Mouse (Mus musculus) midbrain, embryonic 13.5 days (tissue): ENCODE measurements around the gene Poldip2. TPM values are rescaled to one million over a fixed set of nuclear protein-coding genes. Genes with fewer than 3 reads are reported as not detected.

Experiments
- ATAC-seq: fragments of 200-750 bp; cut with Nextera tagmentation; 2 replicates; pipeline ENCODE4 v1.8.0; 2017; ENCODE audit warnings: mild to moderate bottlenecking, moderate TSS enrichment, moderate library complexity
- H3K27ac ChIP-seq: fragments of 300-500 bp; sonication (generic); 2 replicates; pipeline ENCODE4 v1.5.1; 2015; ENCODE audit warnings: inconsistent platforms, mild to moderate bottlenecking, moderate library complexity
- H3K27me3 ChIP-seq: fragments of 300-500 bp; sonication (generic); 2 replicates; pipeline ENCODE4 v1.6.1; 2015; ENCODE audit warnings: mild to moderate bottlenecking, inconsistent platforms
- H3K36me3 ChIP-seq: fragments of 300-500 bp; sonication (generic); 2 replicates; pipeline ENCODE4 v1.6.1; 2015; ENCODE audit warnings: mild to moderate bottlenecking, inconsistent platforms
- H3K4me1 ChIP-seq: fragments of 300-500 bp; sonication (generic); replicated peaks from 2 replicates; pipeline ENCODE4 v1.6.1; 2015; ENCODE audit warnings: inconsistent platforms
- H3K4me2 ChIP-seq: fragments of 300-500 bp; sonication (generic); replicated peaks from 2 replicates; pipeline ENCODE4 v1.6.1; 2015; ENCODE audit warnings: moderate library complexity, mild to moderate bottlenecking, inconsistent platforms
- H3K4me3 ChIP-seq: fragments of 300-500 bp; sonication (generic); replicated peaks from 2 replicates; pipeline ENCODE4 v1.5.1; 2015; ENCODE audit warnings: mild to moderate bottlenecking, inconsistent platforms
- H3K9ac ChIP-seq: fragments of 300-500 bp; sonication (generic); replicated peaks from 2 replicates; pipeline ENCODE4 v1.6.1; 2015; ENCODE audit warnings: mild to moderate bottlenecking, inconsistent platforms
- H3K9me3 ChIP-seq: fragments of 300-500 bp; sonication (generic); 2 replicates; pipeline ENCODE4 v1.6.1; 2016; ENCODE audit warnings: mild to moderate bottlenecking, inconsistent platforms
- WGBS: fragments of 180-500 bp; shearing (Covaris S2); methylation state at CpG from one replicate; pipeline ENCODE4 v1.1.7; 2015; 5-methylcytosine and 5-hydroxymethylcytosine counted together
- polyA plus RNA-seq: library from polyadenylated mRNA; unstranded; fragments of >200 nt; fragmentation: Nextera tagmentation; extraction: Ambion mirVana; gene quantifications from 2 replicates; pipeline ENCODE4 v1.2.1, GENCODE M21; 2015

Gene Poldip2
- polyA plus RNA-seq, 1 experiment from 2014 or later: 176 TPM

- peaks cover 20% of the 10 kb centered on the region for H3K4me1 ChIP-seq
- H3K4me3 ChIP-seq: peak overlapping the region; percentile 64
- peak overlapping the region; percentile 60 for H3K9ac ChIP-seq
- whole genome bisulfite sequencing: 34% methylated on average over 6 of the region's 6 CpGs
- peak; percentile 65 for ATAC-seq
- no peaks in the 10 kb centered on the region for H3K27me3 ChIP-seq
- no peaks in the 10 kb centered on the region for H3K36me3 ChIP-seq
- H3K27ac ChIP-seq: peak overlapping the region; percentile 83
- H3K4me2 ChIP-seq: peak overlapping the region; percentile 82
- H3K9me3 ChIP-seq: no peaks in the 10 kb centered on the region
Measured at GRCm38 (mm10) chr11:78551059-78551398, 39.0 kb downstream of the Poldip2 start.

GRCm38 (mm10) chr11:78555623-78556022 lies 43.6 kb downstream of the Poldip2 start:
- H3K27ac ChIP-seq: no peak overlapping the region
- no peaks in the 10 kb centered on the region for H3K9me3 ChIP-seq
- peaks cover 5% of the 10 kb centered on the region; the same call in 1 of the 2 replicates for H3K4me1 ChIP-seq
- H3K9ac ChIP-seq: no peak overlapping the region
- H3K4me3 ChIP-seq: no peak overlapping the region
- H3K27me3 ChIP-seq: no peaks in the 10 kb centered on the region
- H3K36me3 ChIP-seq: no peaks in the 10 kb centered on the region
- H3K4me2 ChIP-seq: no peak overlapping the region
- ATAC-seq: no peak
- 86% methylated on average over 3 of the region's 3 CpGs for WGBS

- no peak for ATAC-seq
- no peak overlapping the region for H3K4me2 ChIP-seq
- WGBS: 83% methylated on average over 4 of the region's 4 CpGs
Measured at GRCm38 (mm10) chr11:78556070-78556469, 44.1 kb downstream of the Poldip2 start.

GRCm38 (mm10) chr11:78557241-78557640 lies 45.2 kb downstream of the Poldip2 start:
- H3K9ac ChIP-seq: no peak overlapping the region
- no peak overlapping the region for H3K4me3 ChIP-seq
- H3K4me2 ChIP-seq: no peak overlapping the region
- no peaks in the 10 kb centered on the region for H3K9me3 ChIP-seq
- no peaks in the 10 kb centered on the region for H3K36me3 ChIP-seq
- WGBS: 61% methylated on average over 8 of the region's 8 CpGs
- H3K27me3 ChIP-seq: no peaks in the 10 kb centered on the region
- H3K4me1 ChIP-seq: 0 out of 2 replicates have a peak, but pooled peaks cover 2% of the 10 kb centered on the region
- H3K27ac ChIP-seq: 0 out of 2 replicates have a peak overlapping the region, but pooled peaks have one; percentile 25
- no peak for ATAC-seq

More at GRCm38 (mm10) chr11:78556070-78556469, 44.1 kb downstream of the Poldip2 start:
- Histone ChIP-seq H3K9ac (no peak overlapping the region), H3K27me3 (no peaks in the 10 kb centered on the region), H3K9me3 (no peaks in the 10 kb centered on the region), H3K27ac (no peak overlapping the region), H3K4me3 (no peak overlapping the region), H3K36me3 (no peaks in the 10 kb centered on the region), H3K4me1 (peaks cover 4% of the 10 kb centered on the region; the same call in 1 of the 2 replicates)

- Histone ChIP-seq H3K4me3 (no peak overlapping the region), H3K4me1 (0 out of 2 replicates have a peak, but pooled peaks cover 2% of the 10 kb centered on the region), H3K4me2 (no peak overlapping the region), H3K27me3 (no peaks in the 10 kb centered on the region), H3K27ac (no peak overlapping the region), H3K9me3 (no peaks in the 10 kb centered on the region), H3K36me3 (peaks cover 2% of the 10 kb centered on the region; the same call in 1 of the 2 replicates), H3K9ac (no peak overlapping the region)
- 26% methylated on average over 4 of the region's 4 CpGs for WGBS
- peak; percentile 78 for ATAC-seq
Measured at GRCm38 (mm10) chr11:78560447-78560846, 48.5 kb downstream of the Poldip2 start.

GRCm38 (mm10) chr11:78566775-78567174 lies 54.8 kb downstream of the Poldip2 start:
- Histone ChIP-seq H3K27me3 (no peaks in the 10 kb centered on the region), H3K36me3 (peaks cover 39% of the 10 kb centered on the region), H3K4me3 (no peak overlapping the region), H3K4me2 (no peak overlapping the region), H3K4me1 (no peaks in the 10 kb centered on the region), H3K27ac (no peak overlapping the region), H3K9me3 (no peaks in the 10 kb centered on the region), H3K9ac (no peak overlapping the region)
- no peak for ATAC-seq
- WGBS: 91% methylated on average over 6 of the region's 6 CpGs

GRCm38 (mm10) chr11:78567614-78568013 lies 55.6 kb downstream of the Poldip2 start:
- WGBS: 97% methylated on average over 6 of the region's 6 CpGs
- Histone ChIP-seq H3K4me2 (no peak overlapping the region), H3K9me3 (no peaks in the 10 kb centered on the region), H3K27me3 (no peaks in the 10 kb centered on the region), H3K4me1 (no peaks in the 10 kb centered on the region), H3K36me3 (peaks cover 46% of the 10 kb centered on the region), H3K27ac (no peak overlapping the region), H3K9ac (no peak overlapping the region), H3K4me3 (no peak overlapping the region)
- no peak for ATAC-seq

GRCm38 (mm10) chr11:78568827-78569226 lies 56.8 kb downstream of the Poldip2 start:
- no peak overlapping the region for H3K4me2 ChIP-seq
- no peak overlapping the region for H3K9ac ChIP-seq
- no peaks in the 10 kb centered on the region for H3K4me1 ChIP-seq
- H3K4me3 ChIP-seq: no peak overlapping the region
- peaks cover 53% of the 10 kb centered on the region for H3K36me3 ChIP-seq
- H3K9me3 ChIP-seq: no peaks in the 10 kb centered on the region
- no peak overlapping the region for H3K27ac ChIP-seq
- ATAC-seq: no peak
- no peaks in the 10 kb centered on the region for H3K27me3 ChIP-seq
- WGBS: 90% methylated on average over 10 of the region's 10 CpGs

- Histone ChIP-seq H3K9me3 (no peaks in the 10 kb centered on the region), H3K27ac (no peak overlapping the region), H3K4me3 (no peak overlapping the region), H3K4me1 (no peaks in the 10 kb centered on the region), H3K36me3 (peaks cover 57% of the 10 kb centered on the region), H3K4me2 (no peak overlapping the region), H3K27me3 (no peaks in the 10 kb centered on the region), H3K9ac (no peak overlapping the region)
- ATAC-seq: no peak
- 76% methylated on average over 3 of the region's 3 CpGs for WGBS
Measured at GRCm38 (mm10) chr11:78569806-78570205, 57.8 kb downstream of the Poldip2 start.

- WGBS: 93% methylated on average over 8 of the region's 8 CpGs
- no peak for ATAC-seq
- Histone ChIP-seq H3K27me3 (no peaks in the 10 kb centered on the region), H3K9ac (no peak overlapping the region), H3K9me3 (no peaks in the 10 kb centered on the region), H3K36me3 (peaks cover 52% of the 10 kb centered on the region), H3K4me2 (no peak overlapping the region), H3K27ac (no peak overlapping the region), H3K4me3 (no peak overlapping the region), H3K4me1 (no peaks in the 10 kb centered on the region)
Measured at GRCm38 (mm10) chr11:78571441-78571840, 59.4 kb downstream of the Poldip2 start.

- no peaks in the 10 kb centered on the region for H3K4me1 ChIP-seq
- peaks cover 51% of the 10 kb centered on the region for H3K36me3 ChIP-seq
- ATAC-seq: no peak
- H3K9ac ChIP-seq: no peak overlapping the region
- H3K4me3 ChIP-seq: no peak overlapping the region
- no peak overlapping the region for H3K4me2 ChIP-seq
- 93% methylated on average over 6 of the region's 6 CpGs for WGBS
- H3K27ac ChIP-seq: no peak overlapping the region
- H3K27me3 ChIP-seq: no peaks in the 10 kb centered on the region
- no peaks in the 10 kb centered on the region for H3K9me3 ChIP-seq
Measured at GRCm38 (mm10) chr11:78571854-78572253, 59.9 kb downstream of the Poldip2 start.
